Mouse (Mus musculus): ENCODE data around the gene Gsg1.

Gene Gsg1

GRCm38 (mm10) chr6:135206909-135207308, 47.2 kb downstream of the Gsg1 start:
- no peak for DNase-seq (ENCODE audit: low read depth, low spot score)

GRCm38 (mm10) chr6:135205802-135206201, 48.3 kb downstream of the Gsg1 start:
- DNase-seq (ENCODE audit: low read depth, low spot score): no peak

GRCm38 (mm10) chr6:135204869-135205268, 49.3 kb downstream of the Gsg1 start:
- DNase-seq (ENCODE audit: low read depth, low spot score): no peak

- DNase-seq (ENCODE audit: low read depth, low spot score): no peak
Observed at GRCm38 (mm10) chr6:135203737-135204136, 50.4 kb downstream of the Gsg1 start.

GRCm38 (mm10) chr6:135202668-135203067, 51.5 kb downstream of the Gsg1 start:
- no peak for DNase-seq (ENCODE audit: low read depth, low spot score)

GRCm38 (mm10) chr6:135200122-135200957, 53.8 kb downstream of the Gsg1 start:
- DNase-seq (ENCODE audit: low read depth, low spot score): no peak

GRCm38 (mm10) chr6:135198726-135199125, 55.4 kb downstream of the Gsg1 start:
- no peak for DNase-seq (ENCODE audit: low read depth, low spot score)

- peak; percentile 79 for DNase-seq (ENCODE audit: low read depth, low spot score)
Observed at GRCm38 (mm10) chr6:135197921-135198532, 56.1 kb downstream of the Gsg1 start, which contains the start of the genes Fam234b and Hebp1. TSS of gene Fam234b (plus strand) at chr6:135197977. TSS of gene Hebp1 (minus strand) at chr6:135198022.

GRCm38 (mm10) chr6:135197446-135197845, 56.7 kb downstream of the Gsg1 start:
- no peak for DNase-seq (ENCODE audit: low read depth, low spot score)

- no peak for DNase-seq (ENCODE audit: low read depth, low spot score)
Observed at GRCm38 (mm10) chr6:135196707-135197106, 57.4 kb downstream of the Gsg1 start.

- DNase-seq (ENCODE audit: low read depth, low spot score): no peak
Observed at GRCm38 (mm10) chr6:135194907-135195306, 59.2 kb downstream of the Gsg1 start.

GRCm38 (mm10) chr6:135193733-135194132, 60.4 kb downstream of the Gsg1 start:
- peak; percentile 37 for DNase-seq (ENCODE audit: low read depth, low spot score)

- DNase-seq (ENCODE audit: low read depth, low spot score): no peak
Observed at GRCm38 (mm10) chr6:135192993-135193392, 61.2 kb downstream of the Gsg1 start.

- DNase-seq (ENCODE audit: low read depth, low spot score): no peak
Observed at GRCm38 (mm10) chr6:135191906-135192305, 62.2 kb downstream of the Gsg1 start.

- DNase-seq (ENCODE audit: low read depth, low spot score): no peak
Observed at GRCm38 (mm10) chr6:135190122-135190521, 64.0 kb downstream of the Gsg1 start.

GRCm38 (mm10) chr6:135188629-135189028, 65.5 kb downstream of the Gsg1 start:
- DNase-seq (ENCODE audit: low read depth, low spot score): no peak
